Mouse (Mus musculus): ENCODE results near the gene Unc5a.

Unc5a gene

GRCm38 (mm10) chr13:54957281-54957680 lies 8.1 kb downstream of the Unc5a start:
- no peak for DNase-seq

- peak; percentile 89 to 94 for DNase-seq
Observed at GRCm38 (mm10) chr13:54959059-54959701, 10.0 kb downstream of the Unc5a start.

GRCm38 (mm10) chr13:54959842-54960241 lies 10.6 kb downstream of the Unc5a start:
- no peak for DNase-seq

DNA sequence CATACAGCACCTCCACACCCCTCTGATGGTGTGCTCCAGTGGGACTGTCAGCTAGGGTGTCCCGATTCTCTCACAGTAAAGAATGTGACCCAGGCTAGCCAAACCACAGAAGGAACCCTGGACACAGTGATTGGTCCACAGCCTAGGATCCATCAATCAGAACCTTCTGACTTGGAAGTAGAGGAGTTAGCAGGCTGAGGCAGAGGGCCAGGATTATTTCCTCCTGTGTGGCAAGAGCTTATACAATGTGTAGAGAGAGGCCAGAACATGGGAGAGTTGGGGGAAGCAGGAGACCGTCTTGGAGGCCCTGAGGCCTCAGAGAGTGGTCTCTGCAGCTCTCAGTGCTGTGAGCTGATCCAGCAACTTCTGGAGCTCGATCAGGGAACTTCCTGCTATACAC lies 11.3 kb downstream of the Unc5a start:
- no peak for DNase-seq

- no peak for DNase-seq
Observed at GRCm38 (mm10) chr13:54965256-54965655, 16.0 kb downstream of the Unc5a start.

GRCm38 (mm10) chr13:54967501-54967900 lies 18.3 kb downstream of the Unc5a start:
- no peak for DNase-seq

- DNase-seq: no peak
Observed at GRCm38 (mm10) chr13:54968636-54969035, 19.4 kb downstream of the Unc5a start.

DNA sequence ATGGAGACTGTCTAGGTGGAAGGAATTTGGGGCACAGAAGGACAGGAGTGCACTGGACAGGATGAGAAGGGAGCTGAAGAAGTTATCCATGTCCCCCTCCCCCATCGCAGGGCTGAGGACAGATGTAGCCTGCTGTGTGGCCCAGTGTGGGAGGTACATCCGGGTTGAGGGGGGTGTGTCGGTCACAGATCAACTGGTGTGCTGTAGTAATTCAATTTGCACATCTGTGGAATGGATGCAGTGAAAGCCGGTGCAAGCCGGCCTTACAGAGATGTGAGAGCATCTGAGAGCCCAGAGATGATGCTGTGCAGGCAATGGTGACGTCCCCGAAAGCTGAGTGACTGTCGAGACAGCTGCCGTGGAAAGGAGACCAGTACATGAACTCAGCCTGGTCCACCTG lies 20.3 kb downstream of the Unc5a start:
- no peak for DNase-seq

- DNase-seq: no peak
Observed at GRCm38 (mm10) chr13:54970521-54971247, 21.5 kb downstream of the Unc5a start.

DNA sequence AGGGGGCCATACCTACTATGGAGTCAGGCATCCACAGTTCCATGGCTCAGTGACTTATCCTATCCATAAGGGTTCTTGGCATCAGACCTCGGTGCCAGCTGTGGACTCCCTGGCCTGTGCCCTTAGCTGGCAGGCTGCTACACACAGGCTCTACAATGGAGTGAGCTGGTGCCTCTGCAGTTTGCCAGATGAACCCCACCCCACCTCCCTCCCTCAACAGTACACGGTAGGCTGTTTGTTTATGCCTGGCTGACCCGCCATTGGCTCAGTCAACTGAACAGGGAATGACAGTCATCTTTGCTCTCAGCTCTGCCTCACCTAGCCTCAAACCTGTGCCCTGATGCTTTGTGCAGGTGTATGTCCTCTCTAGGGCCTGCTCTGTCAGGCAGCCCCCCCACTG lies 26.3 kb downstream of the Unc5a start:
- peak; percentile 49 to 63 for DNase-seq

DNA sequence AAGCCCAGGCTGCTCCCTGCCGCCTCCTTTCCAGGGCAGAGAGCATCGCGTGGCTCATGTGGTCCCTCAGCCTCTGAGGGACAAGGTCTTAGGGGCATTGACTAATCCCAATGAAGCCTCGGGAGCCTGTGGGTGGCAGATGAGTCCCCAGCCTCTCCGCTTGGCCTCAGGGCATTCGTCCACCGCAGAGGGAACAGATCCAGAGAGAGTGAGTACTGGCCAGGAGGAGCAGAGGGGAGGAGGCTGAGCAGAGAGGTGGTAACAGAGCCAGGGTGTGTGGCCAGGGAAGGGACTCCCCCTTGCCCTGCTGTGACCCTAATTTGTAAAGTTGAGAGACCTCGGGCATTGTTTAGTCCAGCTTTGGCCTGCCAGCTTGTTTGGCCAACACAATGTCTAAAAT lies 29.6 kb downstream of the Unc5a start:
- peak; percentile 67 to 80 for DNase-seq

GRCm38 (mm10) chr13:54980957-54981356 lies 31.7 kb downstream of the Unc5a start:
- DNase-seq: peak; percentile 54 to 61

- no peak for DNase-seq
Observed at GRCm38 (mm10) chr13:54983001-54983400, 33.8 kb downstream of the Unc5a start.

GRCm38 (mm10) chr13:54983614-54984013 lies 34.4 kb downstream of the Unc5a start:
- DNase-seq: peak in 1 of 2 experiments; percentile 48

- no peak for DNase-seq
Observed at GRCm38 (mm10) chr13:54987405-54987804, 38.2 kb downstream of the Unc5a start.

DNA sequence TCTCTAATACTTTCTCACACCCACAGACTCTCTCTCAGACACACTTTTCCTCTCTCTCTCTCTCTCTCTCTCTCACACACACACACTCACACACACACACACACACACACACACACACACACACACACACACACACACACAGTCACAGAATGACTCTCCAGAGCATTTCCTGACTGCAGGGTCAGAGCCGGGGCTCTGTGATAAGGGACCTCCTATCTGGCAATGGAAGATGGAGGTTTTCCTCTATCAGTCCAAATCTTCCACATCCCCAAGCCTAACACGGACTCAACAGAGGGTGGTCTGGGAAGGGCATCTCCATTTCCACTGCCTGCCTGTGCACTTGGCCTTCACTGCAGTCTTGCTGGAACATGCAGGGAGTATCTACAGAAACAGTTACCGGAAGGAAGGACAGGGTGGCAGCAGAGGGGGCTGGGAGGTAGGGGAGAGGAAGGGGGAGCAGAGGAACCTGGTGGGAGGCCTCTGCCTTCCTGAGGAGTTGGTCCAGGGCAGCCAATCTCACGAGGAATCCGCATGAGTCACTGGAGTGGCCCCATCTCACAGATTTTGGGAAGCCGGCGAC lies 39.1 kb downstream of the Unc5a start:
- no peak for DNase-seq

GRCm38 (mm10) chr13:54992215-54992614 lies 43.0 kb downstream of the Unc5a start:
- DNase-seq: peak in 1 of 2 experiments; percentile 47

DNA sequence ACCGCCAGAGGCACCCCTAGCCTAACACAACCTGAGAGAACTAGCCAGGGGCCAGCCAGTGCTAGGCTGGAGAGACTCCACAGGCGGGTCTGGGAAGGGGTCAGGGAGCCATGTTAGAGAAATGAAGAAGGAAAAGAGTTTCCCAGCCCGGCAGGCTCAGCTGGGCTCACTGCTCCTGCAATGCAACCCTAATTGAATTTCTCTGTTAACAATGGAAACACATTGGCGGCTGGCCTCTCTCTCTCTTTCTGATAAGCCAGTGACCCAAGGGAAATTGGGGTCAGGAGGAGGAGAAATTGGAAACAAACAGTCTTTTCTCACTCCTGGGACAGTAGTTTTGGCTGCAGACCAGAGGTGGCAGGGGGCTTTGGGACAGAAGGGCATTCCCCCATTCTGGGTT lies 45.4 kb downstream of the Unc5a start:
- DNase-seq: no peak

- no peak for DNase-seq
Observed at GRCm38 (mm10) chr13:54995161-54995560, 46.0 kb downstream of the Unc5a start.

DNA sequence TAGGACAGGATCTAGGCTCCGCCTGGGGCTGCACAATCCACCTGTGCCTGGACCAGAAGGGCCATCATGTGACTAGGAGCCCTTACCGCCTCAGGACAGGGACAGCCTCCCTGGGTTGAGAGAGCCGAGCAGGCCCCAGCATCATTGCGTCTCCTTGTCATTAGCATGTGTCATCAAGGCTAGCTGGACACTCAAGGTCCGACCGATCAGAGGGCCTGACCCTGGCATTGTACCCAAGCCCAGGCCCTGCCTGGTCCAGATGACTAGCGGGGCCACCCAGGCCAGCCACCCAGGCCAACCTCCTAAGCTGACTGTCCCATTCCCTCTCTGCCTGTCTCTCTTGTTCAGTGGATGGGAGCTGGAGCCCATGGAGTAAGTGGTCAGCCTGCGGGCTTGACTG lies 48.4 kb downstream of the Unc5a start:
- DNase-seq: no peak

- DNase-seq: no peak
Observed at GRCm38 (mm10) chr13:55000433-55000832, 51.2 kb downstream of the Unc5a start.

- DNase-seq: no peak
Observed at GRCm38 (mm10) chr13:55002090-55002489, 52.9 kb downstream of the Unc5a start.

DNA sequence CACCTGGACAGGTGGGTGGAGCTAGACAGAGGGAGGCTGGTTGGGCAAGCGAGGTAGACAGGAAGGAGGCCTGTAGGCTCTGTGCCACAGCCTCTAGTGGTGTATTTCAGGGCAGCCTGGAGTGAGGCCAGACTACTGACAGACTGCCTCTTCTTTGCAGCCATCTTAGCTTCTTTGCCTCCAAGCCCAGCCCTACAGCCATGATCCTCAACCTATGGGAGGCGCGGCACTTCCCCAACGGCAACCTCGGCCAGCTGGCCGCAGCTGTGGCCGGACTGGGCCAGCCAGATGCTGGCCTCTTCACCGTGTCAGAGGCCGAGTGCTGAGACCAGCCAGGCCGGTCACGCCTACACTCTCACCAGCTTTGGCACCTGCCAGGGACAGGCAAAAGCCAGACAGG lies 55.4 kb downstream of the Unc5a start:
- peak; percentile 42 to 43 for DNase-seq

- DNase-seq: no peak
Observed at GRCm38 (mm10) chr13:55005691-55006414, 56.6 kb downstream of the Unc5a start.

Data from cerebellum, adult 18-20 months (tissue).